Mouse (Mus musculus) myocyte (in vitro differentiated cells): ENCODE results near the gene Siah1a. TPM values are rescaled to one million over a fixed set of nuclear protein-coding genes. Genes with fewer than 3 reads are reported as not detected.

Source experiments
- H3K27me3 ChIP-seq: one replicate; pipeline ENCODE4 v1.6.1; 2011; ENCODE audit not compliant: control insufficient read depth, insufficient read depth, insufficient read length
- H3K36me3 ChIP-seq: one replicate; pipeline ENCODE4 v1.6.1; 2011; ENCODE audit not compliant: control insufficient read depth, insufficient read depth
- H3K4me2 ChIP-seq: one replicate; pipeline ENCODE4 v1.6.1; 2011; ENCODE audit warnings: low read depth, control low read depth
- H3K4me3 ChIP-seq: one replicate; pipeline ENCODE4 v1.5.1; 2011; ENCODE audit warnings: mild to moderate bottlenecking, control low read depth, moderate library complexity
- H3K79me2 ChIP-seq: one replicate; pipeline ENCODE4 v1.6.1; 2011; ENCODE audit not compliant: control insufficient read depth, insufficient read depth
- H3ac ChIP-seq: one replicate; pipeline ENCODE4 v1.6.1; 2011; ENCODE audit not compliant: control insufficient read depth, insufficient read length
- CEBPB ChIP-seq: IDR thresholded peaks from 2 replicates; pipeline ENCODE4 v1.6.1; 2011; ENCODE audit warnings: mild to moderate bottlenecking, moderate library complexity; ENCODE audit not compliant: poor library complexity, insufficient read depth, severe bottlenecking
- E2F4 ChIP-seq: IDR thresholded peaks from one replicate; pipeline ENCODE4 v1.6.1; 2011; ENCODE audit warnings: mild to moderate bottlenecking, control low read depth, moderate library complexity; ENCODE audit not compliant: insufficient read depth
- MAX ChIP-seq: IDR thresholded peaks from one replicate; pipeline ENCODE4 v1.6.1; 2011; ENCODE audit warnings: low read depth, mild to moderate bottlenecking, control low read depth
- MYOD1 ChIP-seq, 3 experiments: IDR thresholded peaks; one replicate each; pipeline ENCODE4 v1.6.1; 2011; ENCODE audit warnings: control low read depth in 2 of 3, low read depth in 2 of 3, mild to moderate bottlenecking in 2 of 3, moderate library complexity in 1 of 3; ENCODE audit not compliant: insufficient read length in 2 of 3, control insufficient read depth in 1 of 3
- MYOG ChIP-seq, 3 experiments: IDR thresholded peaks; one replicate each; pipeline ENCODE4 v1.6.1; 2011; ENCODE audit warnings: control low read depth in 2 of 3, low read depth in 2 of 3, mild to moderate bottlenecking in 2 of 3; ENCODE audit not compliant: insufficient read length in 2 of 3, control insufficient read depth in 1 of 3, insufficient read depth in 1 of 3
- POLR2A ChIP-seq: IDR thresholded peaks from one replicate; pipeline ENCODE4 v1.6.1; 2011; ENCODE audit warnings: low read depth, mild to moderate bottlenecking, control low read depth, moderate library complexity; ENCODE audit not compliant: insufficient read length
- POLR2AphosphoS2 ChIP-seq: IDR thresholded peaks from one replicate; pipeline ENCODE4 v1.6.1; 2011; ENCODE audit warnings: low read depth, control low read depth; ENCODE audit not compliant: insufficient read length
- REST ChIP-seq: IDR thresholded peaks from one replicate; pipeline ENCODE4 v1.6.1; 2011; ENCODE audit warnings: mild to moderate bottlenecking, control low read depth, moderate library complexity; ENCODE audit not compliant: insufficient read depth, insufficient read length
- SRF ChIP-seq: IDR thresholded peaks from one replicate; pipeline ENCODE4 v1.6.1; 2011; ENCODE audit warnings: low read depth; ENCODE audit not compliant: control insufficient read depth, insufficient read length
- TCF12 ChIP-seq: IDR thresholded peaks from one replicate; pipeline ENCODE4 v1.6.1; 2011; ENCODE audit warnings: mild to moderate bottlenecking, control low read depth; ENCODE audit not compliant: poor library complexity, insufficient read depth, severe bottlenecking
- TCF3 ChIP-seq: IDR thresholded peaks from one replicate; pipeline ENCODE4 v1.6.1; 2011; ENCODE audit warnings: low read depth, control low read depth; ENCODE audit not compliant: insufficient read length
- USF1 ChIP-seq: IDR thresholded peaks from one replicate; pipeline ENCODE4 v1.6.1; 2011; ENCODE audit warnings: low read depth, mild to moderate bottlenecking, control low read depth, moderate library complexity
- polyA plus RNA-seq: library from polyadenylated mRNA; unstranded; fragments of >200 nt; fragmentation: generic; extraction: Trizol; gene quantifications from one replicate; pipeline ENCODE4 v1.2.1, GENCODE M21; 2012; ENCODE audit warnings: missing spikeins

The Siah1a gene
- polyA plus RNA-seq, 1 experiment = 12.0 TPM

GRCm38 (mm10) chr8:86786498-86786897 lies 40.8 kb upstream of the Siah1a start:
- Histone ChIP-seq H3K36me3 (no peaks in the 10 kb centered on the region), H3K79me2 (no peaks in the 10 kb centered on the region), H3K4me3 (no peak overlapping the region), H3K4me2 (no peak overlapping the region), H3ac (no peak overlapping the region), H3K27me3 (no peaks in the 10 kb centered on the region)
- TF ChIP-seq REST = no peak
- TF ChIP-seq POLR2AphosphoS2 = no peak
- no peak for TF ChIP-seq USF1
- TF ChIP-seq SRF = no peak
- no peak for TF ChIP-seq POLR2A
- no peak for TF ChIP-seq MYOG (IDR thresholded peaks at IDR 0.05; ENCODE audit: control insufficient read depth in 1 of 3, insufficient read depth in 1 of 3, insufficient read length in 2 of 3, low read depth in 2 of 3)

- no peaks in the 10 kb centered on the region for H3K79me2 ChIP-seq
- TF ChIP-seq TCF12 (no peak), TCF3 (no peak), CEBPB (no peak), MYOG (IDR thresholded peaks at IDR 0.05; ENCODE audit: control insufficient read depth in 1 of 3, insufficient read depth in 1 of 3, insufficient read length in 2 of 3, low read depth in 2 of 3) (no peak), MYOD1 (IDR thresholded peaks at IDR 0.05; ENCODE audit: control insufficient read depth in 1 of 3, insufficient read length in 2 of 3, low read depth in 2 of 3) (no peak), USF1 (no peak), SRF (no peak), REST (no peak), POLR2AphosphoS2 (no peak), MAX (no peak), POLR2A (no peak), E2F4 (no peak)
- no peaks in the 10 kb centered on the region for H3K36me3 ChIP-seq
- no peaks in the 10 kb centered on the region for H3K27me3 ChIP-seq
- no peak overlapping the region for H3K4me2 ChIP-seq
- H3ac ChIP-seq = no peak overlapping the region
- H3K4me3 ChIP-seq = no peak overlapping the region
Measured at GRCm38 (mm10) chr8:86781094-86781493, 35.4 kb upstream of the Siah1a start.

GRCm38 (mm10) chr8:86779207-86779606 lies 33.5 kb upstream of the Siah1a start:
- Histone ChIP-seq H3K4me2 (no peak overlapping the region), H3K27me3 (no peaks in the 10 kb centered on the region), H3K36me3 (no peaks in the 10 kb centered on the region), H3K4me3 (no peak overlapping the region), H3ac (no peak overlapping the region), H3K79me2 (no peaks in the 10 kb centered on the region)
- TF ChIP-seq E2F4 (no peak), POLR2A (no peak), MYOG (IDR thresholded peaks at IDR 0.05; ENCODE audit: control insufficient read depth in 1 of 3, insufficient read depth in 1 of 3, insufficient read length in 2 of 3, low read depth in 2 of 3) (no peak), TCF12 (no peak), TCF3 (no peak), SRF (no peak), MYOD1 (IDR thresholded peaks at IDR 0.05; ENCODE audit: control insufficient read depth in 1 of 3, insufficient read length in 2 of 3, low read depth in 2 of 3) (no peak), USF1 (no peak), MAX (no peak), REST (no peak), POLR2AphosphoS2 (no peak), CEBPB (no peak)

- no peak overlapping the region for H3K4me3 ChIP-seq
- H3K27me3 ChIP-seq = no peaks in the 10 kb centered on the region
- no peak for TF ChIP-seq USF1
- TF ChIP-seq REST = no peak
- no peak for TF ChIP-seq POLR2AphosphoS2
- no peak for TF ChIP-seq SRF
- TF ChIP-seq E2F4 = no peak
- no peak for TF ChIP-seq MYOD1 (IDR thresholded peaks at IDR 0.05; ENCODE audit: control insufficient read depth in 1 of 3, insufficient read length in 2 of 3, low read depth in 2 of 3)
- no peak for TF ChIP-seq MYOG (IDR thresholded peaks at IDR 0.05; ENCODE audit: control insufficient read depth in 1 of 3, insufficient read depth in 1 of 3, insufficient read length in 2 of 3, low read depth in 2 of 3)
- no peak for TF ChIP-seq MAX
- no peak for TF ChIP-seq TCF12
- TF ChIP-seq TCF3 = no peak
- TF ChIP-seq POLR2A = no peak
- TF ChIP-seq CEBPB = no peak
- no peaks in the 10 kb centered on the region for H3K36me3 ChIP-seq
- no peak overlapping the region for H3ac ChIP-seq
- no peaks in the 10 kb centered on the region for H3K79me2 ChIP-seq
- no peak overlapping the region for H3K4me2 ChIP-seq
Measured at GRCm38 (mm10) chr8:86769945-86770715, 24.4 kb upstream of the Siah1a start.
